Mouse (Mus musculus): ENCODE data around the gene Wwox. TPM values are rescaled to one million over a fixed set of nuclear protein-coding genes. Genes with fewer than 3 reads are reported as not detected.

Wwox gene
- polyA plus RNA-seq, 1 experiment from 2014 or later = 13.8 TPM

DNA sequence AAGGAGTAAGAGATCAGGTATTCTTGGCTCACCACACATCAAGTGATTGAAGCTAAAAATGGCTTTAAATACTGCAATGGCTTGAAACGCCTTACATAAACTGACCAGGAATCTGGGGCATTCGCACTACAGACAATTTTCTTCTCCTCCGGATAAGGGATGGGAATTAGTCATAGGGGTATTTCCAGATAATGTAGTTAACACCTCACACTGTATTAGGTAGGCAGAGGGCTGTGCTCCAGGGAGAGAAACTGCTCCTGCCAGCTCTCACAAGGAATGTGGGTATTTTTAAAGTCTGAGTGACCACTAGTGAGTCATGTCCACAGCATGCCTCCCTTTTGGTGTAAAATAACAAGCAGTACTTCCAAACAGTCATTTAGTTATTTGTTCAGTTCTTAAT is 894.5 kb downstream of the Wwox start:
- no peaks in the 10 kb centered on the region for H3K36me3 ChIP-seq (ENCODE audit: control insufficient read depth, insufficient read depth, low read length)
- no peak overlapping the region for H3K9ac ChIP-seq (replicated peaks; ENCODE audit: low read depth, low read length)
- no peak overlapping the region for H3K4me3 ChIP-seq (ENCODE audit: low read depth, low read length)
- H3K9me3 ChIP-seq (ENCODE audit: control insufficient read depth, low read length) = no peaks in the 10 kb centered on the region
- no peaks in the 10 kb centered on the region for H3K4me1 ChIP-seq (ENCODE audit: control insufficient read depth, insufficient read depth, low read length)
- H3K27ac ChIP-seq (ENCODE audit: low read depth, low read length) = no peak overlapping the region
- H3K27me3 ChIP-seq (ENCODE audit: control insufficient read depth, insufficient read depth, low read length) = no peaks in the 10 kb centered on the region; the same call in 1 of the 2 replicates
- no peak for ATAC-seq (ENCODE audit: low read depth)
- no peak overlapping the region for H3K4me2 ChIP-seq (ENCODE audit: low read depth, low read length)
- WGBS = 91% methylated on average over 3 of the region's 3 CpGs

GRCm38 (mm10) chr8:115336361-115336760 is 896.9 kb downstream of the Wwox start:
- no peak for ATAC-seq (ENCODE audit: low read depth)
- Histone ChIP-seq H3K4me1 (ENCODE audit: control insufficient read depth, insufficient read depth, low read length) (no peaks in the 10 kb centered on the region), H3K27ac (ENCODE audit: low read depth, low read length) (no peak overlapping the region), H3K4me2 (ENCODE audit: low read depth, low read length) (no peak overlapping the region), H3K36me3 (ENCODE audit: control insufficient read depth, insufficient read depth, low read length) (no peaks in the 10 kb centered on the region), H3K9ac (replicated peaks; ENCODE audit: low read depth, low read length) (no peak overlapping the region), H3K9me3 (ENCODE audit: control insufficient read depth, low read length) (no peaks in the 10 kb centered on the region), H3K4me3 (ENCODE audit: low read depth, low read length) (no peak overlapping the region), H3K27me3 (ENCODE audit: control insufficient read depth, insufficient read depth, low read length) (no peaks in the 10 kb centered on the region; the same call in 1 of the 2 replicates)
- 92% methylated on average over 1 of the region's 1 CpGs for WGBS

DNA sequence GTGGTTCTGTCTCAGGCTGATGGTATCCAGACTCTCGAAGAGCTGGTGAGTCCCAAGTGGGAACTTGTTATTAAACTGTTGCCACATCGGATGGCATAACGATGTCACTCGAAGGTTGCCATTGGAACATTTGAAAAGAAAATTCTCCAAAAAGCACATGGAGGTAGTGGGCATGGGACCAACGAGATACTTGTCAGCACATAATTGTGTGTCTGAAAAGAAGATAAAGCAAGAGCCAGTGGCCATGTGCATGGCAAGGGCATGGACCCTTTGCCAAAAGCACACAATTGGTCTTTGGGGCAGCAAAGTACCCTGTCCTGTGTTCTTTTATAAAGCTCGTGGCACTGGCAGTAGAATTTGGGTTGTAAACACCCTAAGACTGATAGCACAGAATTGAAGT is 909.2 kb downstream of the Wwox start:
- Histone ChIP-seq H3K9me3 (ENCODE audit: control insufficient read depth, low read length) (no peaks in the 10 kb centered on the region), H3K4me2 (ENCODE audit: low read depth, low read length) (no peak overlapping the region), H3K27me3 (ENCODE audit: control insufficient read depth, insufficient read depth, low read length) (no peaks in the 10 kb centered on the region), H3K4me3 (ENCODE audit: low read depth, low read length) (no peak overlapping the region), H3K27ac (ENCODE audit: low read depth, low read length) (no peak overlapping the region), H3K36me3 (ENCODE audit: control insufficient read depth, insufficient read depth, low read length) (no peaks in the 10 kb centered on the region), H3K4me1 (ENCODE audit: control insufficient read depth, insufficient read depth, low read length) (no peaks in the 10 kb centered on the region), H3K9ac (replicated peaks; ENCODE audit: low read depth, low read length) (no peak overlapping the region)
- WGBS = 64% methylated on average over 6 of the region's 6 CpGs
- no peak for ATAC-seq (ENCODE audit: low read depth)

GRCm38 (mm10) chr8:115350707-115351106 is 911.3 kb downstream of the Wwox start:
- 0 out of 2 replicates have a peak, but pooled peaks cover under 1% of the 10 kb centered on the region for H3K4me1 ChIP-seq (ENCODE audit: control insufficient read depth, insufficient read depth, low read length)
- H3K9me3 ChIP-seq (ENCODE audit: control insufficient read depth, low read length) = no peaks in the 10 kb centered on the region
- no peak overlapping the region for H3K4me3 ChIP-seq (ENCODE audit: low read depth, low read length)
- no peaks in the 10 kb centered on the region for H3K36me3 ChIP-seq (ENCODE audit: control insufficient read depth, insufficient read depth, low read length)
- WGBS = 62% methylated on average over 6 of the region's 6 CpGs
- H3K27me3 ChIP-seq (ENCODE audit: control insufficient read depth, insufficient read depth, low read length) = no peaks in the 10 kb centered on the region
- ATAC-seq (ENCODE audit: low read depth) = no peak
- H3K4me2 ChIP-seq (ENCODE audit: low read depth, low read length) = no peak overlapping the region
- H3K27ac ChIP-seq (ENCODE audit: low read depth, low read length) = no peak overlapping the region
- no peak overlapping the region for H3K9ac ChIP-seq (replicated peaks; ENCODE audit: low read depth, low read length)

DNA sequence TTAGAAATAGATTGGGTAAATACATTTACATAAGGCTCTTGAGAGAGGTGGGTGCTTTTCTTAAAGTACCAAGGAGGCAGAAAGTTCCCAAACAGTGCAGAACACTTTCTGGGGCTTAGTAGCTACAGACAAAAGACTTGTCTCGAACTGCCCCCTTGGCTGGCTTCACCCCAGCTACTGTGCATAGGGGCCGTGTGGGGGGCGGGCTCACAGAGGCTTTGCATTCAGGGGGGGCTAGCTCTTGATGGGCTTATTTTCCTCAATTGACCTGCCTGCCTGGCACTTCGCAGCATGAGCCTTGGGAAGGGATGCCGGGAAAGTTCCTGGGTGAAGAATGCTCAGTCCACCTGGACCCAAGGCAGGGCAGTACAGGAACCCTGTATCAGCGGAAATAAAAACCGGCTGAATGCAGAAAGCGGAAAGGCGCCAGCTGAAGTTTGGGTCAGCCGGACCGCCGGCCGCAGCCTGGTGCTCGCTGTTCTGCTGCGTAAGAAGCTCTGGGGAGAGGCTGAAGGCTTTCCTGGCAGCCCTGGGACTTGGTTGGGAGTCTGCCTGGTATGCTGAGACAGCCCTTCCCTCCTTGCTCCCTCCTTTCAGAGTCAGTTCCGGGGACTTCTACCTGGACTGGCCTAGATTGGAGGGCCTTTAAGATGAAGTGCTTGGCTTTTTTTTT is 918.3 kb downstream of the Wwox start:
- Histone ChIP-seq H3K27ac (ENCODE audit: low read depth, low read length) (no peak overlapping the region), H3K4me2 (ENCODE audit: low read depth, low read length) (no peak overlapping the region), H3K27me3 (ENCODE audit: control insufficient read depth, insufficient read depth, low read length) (no peaks in the 10 kb centered on the region), H3K9me3 (ENCODE audit: control insufficient read depth, low read length) (no peaks in the 10 kb centered on the region), H3K9ac (replicated peaks; ENCODE audit: low read depth, low read length) (no peak overlapping the region), H3K4me1 (ENCODE audit: control insufficient read depth, insufficient read depth, low read length) (peaks cover 9% of the 10 kb centered on the region; the same call in 1 of the 2 replicates), H3K4me3 (ENCODE audit: low read depth, low read length) (no peak overlapping the region), H3K36me3 (ENCODE audit: control insufficient read depth, insufficient read depth, low read length) (no peaks in the 10 kb centered on the region)
- ATAC-seq (ENCODE audit: low read depth) = no peak
- 44% methylated on average over 16 of the region's 16 CpGs for WGBS

DNA sequence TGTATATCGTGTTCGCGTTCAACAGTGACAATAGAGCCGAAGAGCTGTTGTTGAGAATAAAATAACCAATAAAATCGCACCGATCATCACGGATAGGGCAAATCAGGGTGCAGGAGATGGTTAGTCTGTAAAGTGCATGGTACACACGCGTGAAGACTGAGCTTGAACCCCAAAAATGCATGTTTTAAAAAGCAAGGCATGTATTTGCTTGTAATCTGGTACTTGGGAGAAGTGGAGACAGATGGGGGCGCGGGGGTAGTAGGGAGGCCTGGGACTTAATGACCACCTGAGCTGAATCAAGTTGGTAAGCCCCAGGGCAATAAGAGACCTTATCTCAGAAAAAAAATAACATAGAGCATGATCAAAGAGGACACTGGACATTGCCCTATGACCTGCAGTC is 919.0 kb downstream of the Wwox start:
- Histone ChIP-seq H3K9me3 (ENCODE audit: control insufficient read depth, low read length) (no peaks in the 10 kb centered on the region), H3K4me1 (ENCODE audit: control insufficient read depth, insufficient read depth, low read length) (peaks cover 11% of the 10 kb centered on the region; the same call in 1 of the 2 replicates), H3K4me2 (ENCODE audit: low read depth, low read length) (no peak overlapping the region), H3K4me3 (ENCODE audit: low read depth, low read length) (no peak overlapping the region), H3K36me3 (ENCODE audit: control insufficient read depth, insufficient read depth, low read length) (no peaks in the 10 kb centered on the region), H3K27ac (ENCODE audit: low read depth, low read length) (no peak overlapping the region), H3K9ac (replicated peaks; ENCODE audit: low read depth, low read length) (no peak overlapping the region), H3K27me3 (ENCODE audit: control insufficient read depth, insufficient read depth, low read length) (no peaks in the 10 kb centered on the region)
- ATAC-seq (ENCODE audit: low read depth) = no peak
- WGBS = 90% methylated on average over 11 of the region's 11 CpGs

GRCm38 (mm10) chr8:115359701-115360100 is 920.2 kb downstream of the Wwox start:
- 49% methylated on average over 12 of the region's 12 CpGs for WGBS
- H3K9me3 ChIP-seq (ENCODE audit: control insufficient read depth, low read length) = no peaks in the 10 kb centered on the region
- no peaks in the 10 kb centered on the region for H3K36me3 ChIP-seq (ENCODE audit: control insufficient read depth, insufficient read depth, low read length)
- no peak overlapping the region for H3K27ac ChIP-seq (ENCODE audit: low read depth, low read length)
- no peak overlapping the region for H3K4me3 ChIP-seq (ENCODE audit: low read depth, low read length)
- H3K9ac ChIP-seq (replicated peaks; ENCODE audit: low read depth, low read length) = no peak overlapping the region
- no peaks in the 10 kb centered on the region for H3K27me3 ChIP-seq (ENCODE audit: control insufficient read depth, insufficient read depth, low read length)
- H3K4me2 ChIP-seq (ENCODE audit: low read depth, low read length) = no peak overlapping the region
- peaks cover 11% of the 10 kb centered on the region; the same call in 1 of the 2 replicates for H3K4me1 ChIP-seq (ENCODE audit: control insufficient read depth, insufficient read depth, low read length)
- no peak for ATAC-seq (ENCODE audit: low read depth)

DNA sequence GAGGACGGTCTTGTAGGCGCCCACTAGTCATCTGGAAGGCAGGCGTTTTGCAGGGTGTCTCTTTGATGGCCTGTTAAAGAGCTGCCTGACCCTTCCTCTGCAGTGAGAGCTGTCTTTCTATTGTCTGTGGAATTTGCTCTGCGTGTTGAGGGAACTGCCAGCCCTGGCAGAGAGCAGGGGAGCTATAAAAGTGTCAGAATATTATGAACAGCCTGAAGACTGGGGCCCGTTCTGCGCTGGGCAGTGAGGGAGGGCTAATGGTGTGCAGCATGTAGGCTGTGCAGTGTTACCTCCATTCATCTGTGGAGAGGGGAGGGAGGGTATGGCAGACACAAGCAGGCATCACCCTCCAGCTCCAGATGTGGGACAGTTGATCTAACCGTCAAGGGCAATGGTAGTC is 923.1 kb downstream of the Wwox start:
- H3K27ac ChIP-seq (ENCODE audit: low read depth, low read length) = no peak overlapping the region
- no peaks in the 10 kb centered on the region for H3K36me3 ChIP-seq (ENCODE audit: control insufficient read depth, insufficient read depth, low read length)
- peaks cover 7% of the 10 kb centered on the region; the same call in 1 of the 2 replicates for H3K4me1 ChIP-seq (ENCODE audit: control insufficient read depth, insufficient read depth, low read length)
- peak; percentile 79; the same call in 1 of the 2 replicates for ATAC-seq (ENCODE audit: low read depth)
- H3K27me3 ChIP-seq (ENCODE audit: control insufficient read depth, insufficient read depth, low read length) = no peaks in the 10 kb centered on the region
- H3K4me2 ChIP-seq (ENCODE audit: low read depth, low read length) = no peak overlapping the region
- H3K9me3 ChIP-seq (ENCODE audit: control insufficient read depth, low read length) = no peaks in the 10 kb centered on the region
- H3K4me3 ChIP-seq (ENCODE audit: low read depth, low read length) = no peak overlapping the region
- H3K9ac ChIP-seq (replicated peaks; ENCODE audit: low read depth, low read length) = no peak overlapping the region
- 3% methylated on average over 7 of the region's 7 CpGs for WGBS

DNA sequence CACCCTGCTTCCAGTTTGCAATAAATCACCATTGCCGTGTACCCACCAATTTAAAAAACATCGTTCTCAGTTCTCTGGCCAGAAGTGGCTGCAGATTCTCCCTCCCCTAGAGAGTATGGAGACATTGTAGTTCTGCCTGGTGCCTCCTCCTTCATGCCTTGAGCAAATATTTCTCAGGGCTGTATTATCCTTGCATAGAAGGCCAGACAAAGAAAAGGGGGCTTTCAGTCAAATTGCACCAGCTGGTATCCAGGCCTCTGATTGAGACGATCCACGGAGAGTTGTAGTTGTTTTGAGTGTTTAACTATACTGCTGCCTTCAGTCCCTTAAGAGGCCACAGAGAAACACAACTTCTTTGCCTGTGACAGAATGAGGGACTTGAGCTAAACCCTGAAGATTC is 935.5 kb downstream of the Wwox start:
- Histone ChIP-seq H3K4me1 (ENCODE audit: control insufficient read depth, insufficient read depth, low read length) (no peaks in the 10 kb centered on the region), H3K27me3 (ENCODE audit: control insufficient read depth, insufficient read depth, low read length) (no peaks in the 10 kb centered on the region), H3K4me2 (ENCODE audit: low read depth, low read length) (no peak overlapping the region), H3K9me3 (ENCODE audit: control insufficient read depth, low read length) (no peaks in the 10 kb centered on the region), H3K9ac (replicated peaks; ENCODE audit: low read depth, low read length) (no peak overlapping the region), H3K27ac (ENCODE audit: low read depth, low read length) (no peak overlapping the region), H3K4me3 (ENCODE audit: low read depth, low read length) (no peak overlapping the region), H3K36me3 (ENCODE audit: control insufficient read depth, insufficient read depth, low read length) (no peaks in the 10 kb centered on the region)
- ATAC-seq (ENCODE audit: low read depth) = no peak
- 4% methylated on average over 4 of the region's 4 CpGs for WGBS

All from neural tube, embryonic 14.5 days (tissue).